Mouse (Mus musculus) embryonic facial prominence, embryonic 10.5 days (tissue): ENCODE data around the gene Bahcc1. TPM values are rescaled to one million over a fixed set of nuclear protein-coding genes. Genes with fewer than 3 reads are reported as not detected.

Source experiments
- DNase-seq: peaks from one replicate; pipeline ENCODE4 v3.0.0-alpha.2; 2017; ENCODE audit warnings: low spot score
- H3K27ac ChIP-seq: fragments of 300-500 bp; sonication (generic); replicated peaks from 2 replicates; pipeline ENCODE4 v1.5.1; 2016; ENCODE audit warnings: mild to moderate bottlenecking
- H3K27me3 ChIP-seq: fragments of 300-500 bp; sonication (generic); replicated peaks from 2 replicates; pipeline ENCODE4 v1.6.1; 2016; ENCODE audit warnings: low read depth, mild to moderate bottlenecking; ENCODE audit not compliant: poor library complexity, severe bottlenecking
- H3K36me3 ChIP-seq: fragments of 300-500 bp; sonication (generic); replicated peaks from 2 replicates; pipeline ENCODE4 v1.6.1; 2016; ENCODE audit warnings: mild to moderate bottlenecking, moderate library complexity
- H3K4me1 ChIP-seq: fragments of 300-500 bp; sonication (generic); 2 replicates; pipeline ENCODE4 v1.6.1; 2016
- H3K4me3 ChIP-seq: fragments of 300-500 bp; sonication (generic); 2 replicates; pipeline ENCODE4 v1.5.1; 2016; ENCODE audit warnings: mild to moderate bottlenecking, moderate library complexity
- H3K9me3 ChIP-seq: fragments of 300-500 bp; sonication (generic); 2 replicates; pipeline ENCODE4 v1.6.1; 2016; ENCODE audit warnings: mild to moderate bottlenecking
- WGBS: fragments of 180-500 bp; shearing (Covaris S2); methylation state at CpG from one replicate; pipeline ENCODE4 v1.1.7; 2016; 5-methylcytosine and 5-hydroxymethylcytosine counted together
- polyA plus RNA-seq: library from polyadenylated mRNA; unstranded; fragments of >200 nt; fragmentation: Nextera tagmentation; extraction: Ambion mirVana; gene quantifications from 2 replicates; pipeline ENCODE4 v1.2.1, GENCODE M21; 2016

Gene Bahcc1
- polyA plus RNA-seq, 1 experiment from 2014 or later = 18.4 TPM

- H3K4me1 ChIP-seq = peaks cover 65% of the 10 kb centered on the region
- H3K27me3 ChIP-seq = peaks cover 26% of the 10 kb centered on the region
- H3K36me3 ChIP-seq = no peaks in the 10 kb centered on the region; the same call in 1 of the 2 replicates
- H3K9me3 ChIP-seq = no peaks in the 10 kb centered on the region
- peak; percentile 99 for DNase-seq
- 1% methylated on average over 53 of the region's 53 CpGs for WGBS
- peak overlapping the region; percentile 67 for H3K4me3 ChIP-seq
- peak overlapping the region; percentile 98 for H3K27ac ChIP-seq
These were observed 72.3 kb downstream of the Bahcc1 start for GRCm38 (mm10) chr11:120304886-120305534.

- H3K9me3 ChIP-seq = no peaks in the 10 kb centered on the region
- H3K4me1 ChIP-seq = peaks cover 73% of the 10 kb centered on the region
- peak overlapping the region; percentile 67 for H3K4me3 ChIP-seq
- no peak for DNase-seq
- peak overlapping the region; percentile 98 for H3K27ac ChIP-seq
- 23% methylated on average over 15 of the region's 15 CpGs for WGBS
- peaks cover 26% of the 10 kb centered on the region for H3K27me3 ChIP-seq
- H3K36me3 ChIP-seq = no peaks in the 10 kb centered on the region; the same call in 1 of the 2 replicates
These were observed 73.0 kb downstream of the Bahcc1 start for GRCm38 (mm10) chr11:120305535-120306365.

DNA sequence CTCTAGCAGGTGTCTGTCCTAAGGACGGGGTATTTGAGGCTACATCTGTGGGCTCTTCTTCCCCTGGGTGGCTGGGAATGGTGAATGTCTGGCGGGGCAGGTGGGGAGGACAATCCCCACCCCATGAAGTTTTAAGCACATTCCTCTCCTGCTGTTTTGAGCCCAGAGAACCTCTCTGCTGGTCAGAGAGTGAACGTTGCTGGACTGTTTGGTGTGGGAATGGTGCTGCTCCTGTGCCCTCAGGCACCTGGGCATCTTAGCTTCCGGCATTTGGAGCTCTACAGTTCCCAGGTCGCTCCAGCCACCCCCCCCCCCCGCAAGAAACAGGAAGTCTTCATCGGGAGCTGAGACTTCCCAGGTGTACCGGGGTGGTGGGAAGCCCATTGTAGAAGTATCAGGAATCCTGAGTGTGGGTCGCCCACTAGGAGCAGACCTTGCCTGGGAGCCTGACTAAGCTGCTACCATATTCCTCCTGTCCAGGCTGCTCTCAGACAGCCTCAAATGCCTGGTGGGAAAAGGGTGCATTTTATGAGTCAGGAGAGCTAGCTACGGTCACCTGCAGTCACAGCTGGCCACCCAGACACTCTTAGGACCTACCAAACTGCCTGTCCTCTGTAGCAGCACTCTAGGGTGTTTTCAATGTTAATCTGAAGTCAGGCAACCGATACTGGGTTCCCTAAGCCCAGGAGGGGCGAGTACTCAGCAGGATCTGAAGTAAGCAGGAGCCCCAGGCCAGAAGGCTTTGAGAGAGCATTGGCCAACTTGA is 73.8 kb downstream of the Bahcc1 start:
- Histone ChIP-seq H3K27ac (peak overlapping the region; percentile 98), H3K36me3 (no peaks in the 10 kb centered on the region; the same call in 1 of the 2 replicates), H3K4me3 (peak overlapping the region; percentile 67), H3K27me3 (peaks cover 26% of the 10 kb centered on the region), H3K4me1 (peaks cover 80% of the 10 kb centered on the region), H3K9me3 (no peaks in the 10 kb centered on the region)
- DNase-seq = peak; percentile 10
- WGBS = 46% methylated on average over 12 of the region's 12 CpGs

- peaks cover 26% of the 10 kb centered on the region for H3K27me3 ChIP-seq
- peak overlapping the region; percentile 67 for H3K4me3 ChIP-seq
- WGBS = 7% methylated on average over 5 of the region's 5 CpGs
- peak overlapping the region; percentile 98 for H3K27ac ChIP-seq
- peak; percentile 27 for DNase-seq
- H3K9me3 ChIP-seq = no peaks in the 10 kb centered on the region
- H3K36me3 ChIP-seq = no peaks in the 10 kb centered on the region
- peaks cover 80% of the 10 kb centered on the region for H3K4me1 ChIP-seq
These were observed 74.3 kb downstream of the Bahcc1 start for GRCm38 (mm10) chr11:120307132-120307413.

GRCm38 (mm10) chr11:120307566-120308430 is 75.1 kb downstream of the Bahcc1 start:
- Histone ChIP-seq H3K4me1 (peaks cover 81% of the 10 kb centered on the region), H3K4me3 (peak overlapping the region; percentile 67), H3K27ac (peak overlapping the region; percentile 98), H3K36me3 (no peaks in the 10 kb centered on the region), H3K27me3 (peaks cover 26% of the 10 kb centered on the region), H3K9me3 (no peaks in the 10 kb centered on the region)
- WGBS = 6% methylated on average over 19 of the region's 19 CpGs
- DNase-seq = peak; percentile 97

DNA sequence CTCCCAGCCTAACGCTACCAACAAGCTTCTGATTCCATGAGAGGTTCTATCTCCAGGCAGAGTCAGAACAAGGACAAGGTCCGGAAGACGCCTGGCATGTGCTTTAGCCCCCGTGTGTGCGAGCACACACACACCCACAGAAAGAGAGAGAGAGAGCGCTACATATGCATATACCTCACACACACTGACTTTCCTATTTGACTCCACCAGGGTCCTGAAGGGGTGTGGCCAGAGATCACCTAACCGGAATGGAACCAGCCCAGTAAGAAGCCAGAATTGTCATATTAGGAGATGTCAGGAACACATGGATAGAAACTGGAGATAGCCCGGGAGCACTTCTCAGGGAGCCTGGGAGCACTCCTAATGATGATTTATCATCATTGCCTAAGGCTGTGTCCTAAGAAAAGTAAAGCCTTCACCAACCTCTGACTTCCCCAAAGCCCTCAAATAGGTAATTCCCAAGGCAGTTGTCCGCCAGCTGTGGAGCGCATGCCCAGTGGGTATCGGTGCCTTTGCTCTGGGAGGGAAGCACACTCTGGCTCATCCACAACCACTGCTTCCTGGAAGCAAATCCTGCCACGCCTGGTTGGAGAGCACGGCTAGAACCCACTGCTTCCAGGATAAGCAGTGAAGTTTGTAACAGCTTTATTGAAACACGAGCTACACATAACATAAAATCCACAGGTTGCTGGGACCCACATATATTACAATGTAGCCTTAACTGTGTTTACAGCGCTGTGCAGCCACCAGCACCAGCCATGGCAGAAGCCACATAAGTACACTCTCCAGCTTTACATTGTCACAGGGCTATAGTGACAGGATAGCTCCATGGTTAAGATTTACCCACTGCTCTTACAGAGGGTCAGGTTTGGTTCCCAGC is 75.9 kb downstream of the Bahcc1 start:
- 59% methylated on average over 15 of the region's 15 CpGs for whole genome bisulfite sequencing
- Histone ChIP-seq H3K4me1 (peaks cover 75% of the 10 kb centered on the region), H3K4me3 (peak overlapping the region; percentile 4; the same call in 1 of the 2 replicates)

DNA sequence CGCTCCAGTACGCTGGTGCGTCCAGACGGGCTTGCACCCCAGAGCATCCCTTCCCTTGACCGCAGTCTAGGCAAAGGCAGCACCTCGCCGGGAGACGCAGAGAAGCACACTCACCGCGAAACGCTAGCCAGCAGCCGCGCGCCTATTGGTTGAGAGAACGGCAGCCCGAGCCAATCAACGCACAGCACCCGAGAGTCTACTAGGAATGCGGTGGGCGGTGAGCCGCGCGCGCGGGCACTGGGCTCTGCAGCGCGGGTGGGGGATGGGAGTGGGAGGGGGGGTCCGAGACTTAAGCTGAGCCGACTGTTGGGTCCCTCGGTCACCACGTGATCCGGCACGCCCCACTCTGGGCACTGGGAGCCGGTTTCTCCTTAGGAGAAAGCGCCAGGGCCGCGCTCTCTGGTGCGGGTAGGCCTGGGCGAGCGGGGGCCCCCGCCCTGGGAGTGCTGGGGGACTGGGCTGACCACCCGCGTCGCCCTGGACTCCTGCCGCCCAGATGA is 78.1 kb downstream of the Bahcc1 start:
- WGBS = 3% methylated on average over 45 of the region's 45 CpGs
- peak; percentile 99 for DNase-seq
- H3K36me3 ChIP-seq = no peaks in the 10 kb centered on the region
- H3K4me3 ChIP-seq = peak overlapping the region; percentile 63
- H3K4me1 ChIP-seq = peaks cover 73% of the 10 kb centered on the region
- H3K27me3 ChIP-seq = peaks cover 19% of the 10 kb centered on the region; the same call in 1 of the 2 replicates
- H3K27ac ChIP-seq = peak overlapping the region; percentile 97
- no peaks in the 10 kb centered on the region for H3K9me3 ChIP-seq

More for the DNA sequence above, 75.9 kb downstream of the Bahcc1 start:
- no peaks in the 10 kb centered on the region for H3K9me3 ChIP-seq
- H3K36me3 ChIP-seq = no peaks in the 10 kb centered on the region
- peaks cover 20% of the 10 kb centered on the region for H3K27me3 ChIP-seq
- H3K27ac ChIP-seq = no peak overlapping the region
- DNase-seq = no peak

GRCm38 (mm10) chr11:120311561-120311960 is 78.8 kb downstream of the Bahcc1 start:
- Histone ChIP-seq H3K4me3 (peak overlapping the region; percentile 63), H3K4me1 (peaks cover 71% of the 10 kb centered on the region), H3K36me3 (no peaks in the 10 kb centered on the region), H3K9me3 (no peaks in the 10 kb centered on the region), H3K27ac (peak overlapping the region; percentile 97), H3K27me3 (peaks cover 13% of the 10 kb centered on the region; the same call in 1 of the 2 replicates)
- no peak for DNase-seq
- WGBS = 46% methylated on average over 10 of the region's 10 CpGs

- Histone ChIP-seq H3K9me3 (no peaks in the 10 kb centered on the region), H3K27ac (peak overlapping the region; percentile 97), H3K4me1 (peaks cover 71% of the 10 kb centered on the region), H3K36me3 (no peaks in the 10 kb centered on the region), H3K27me3 (peaks cover 8% of the 10 kb centered on the region; the same call in 1 of the 2 replicates), H3K4me3 (no peak overlapping the region)
- 56% methylated on average over 6 of the region's 6 CpGs for WGBS
- no peak for DNase-seq
These were observed 79.3 kb downstream of the Bahcc1 start for GRCm38 (mm10) chr11:120312069-120312468.

DNA sequence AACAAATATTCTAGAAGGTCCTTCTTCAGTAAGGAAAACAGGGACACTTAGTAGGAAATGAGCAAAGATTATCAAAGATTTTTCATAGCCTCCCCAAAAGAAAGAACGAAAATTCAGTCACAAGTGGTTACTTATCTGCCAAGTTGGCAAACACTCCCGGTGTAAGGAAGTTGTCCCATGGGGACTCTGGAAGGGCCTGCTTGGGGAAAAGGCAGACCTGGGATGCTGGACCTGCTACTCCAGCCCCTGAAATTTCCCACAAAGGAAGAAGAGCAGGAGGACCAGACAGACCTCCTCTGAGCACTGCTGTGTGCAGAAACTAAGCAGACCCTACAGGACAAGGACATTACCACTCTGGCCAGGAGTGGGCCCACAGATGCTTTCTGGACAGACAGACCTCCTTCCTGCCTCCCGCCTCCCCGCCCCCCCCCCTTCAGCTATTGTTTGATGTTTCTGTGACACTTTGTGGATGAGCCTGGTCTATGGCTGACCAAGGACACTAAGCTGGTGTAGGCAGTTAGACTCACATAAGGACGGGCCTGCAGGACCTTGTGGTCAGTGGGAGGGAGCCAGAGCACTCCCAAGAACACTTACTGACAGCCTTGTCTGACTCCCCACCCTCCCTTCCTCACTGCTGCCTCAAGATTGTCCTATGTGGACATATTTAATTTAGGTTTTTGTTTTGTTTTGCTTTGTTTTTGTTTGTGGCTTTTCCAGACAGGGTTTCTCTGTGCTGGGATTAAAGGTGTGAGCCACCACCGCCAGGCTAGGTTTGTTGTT is 81.3 kb downstream of the Bahcc1 start:
- H3K27ac ChIP-seq = peak overlapping the region; percentile 96
- WGBS = 53% methylated on average over 6 of the region's 6 CpGs
- DNase-seq = no peak

More for the DNA sequence above, 81.3 kb downstream of the Bahcc1 start:
- Histone ChIP-seq H3K27me3 (0 out of 2 replicates have a peak, but pooled peaks cover 5% of the 10 kb centered on the region), H3K4me1 (peaks cover 60% of the 10 kb centered on the region), H3K36me3 (no peaks in the 10 kb centered on the region), H3K4me3 (no peak overlapping the region), H3K9me3 (no peaks in the 10 kb centered on the region)
